8 mouse cellular contexts compared by ENCODE assay signal in the genomic region with DNA sequence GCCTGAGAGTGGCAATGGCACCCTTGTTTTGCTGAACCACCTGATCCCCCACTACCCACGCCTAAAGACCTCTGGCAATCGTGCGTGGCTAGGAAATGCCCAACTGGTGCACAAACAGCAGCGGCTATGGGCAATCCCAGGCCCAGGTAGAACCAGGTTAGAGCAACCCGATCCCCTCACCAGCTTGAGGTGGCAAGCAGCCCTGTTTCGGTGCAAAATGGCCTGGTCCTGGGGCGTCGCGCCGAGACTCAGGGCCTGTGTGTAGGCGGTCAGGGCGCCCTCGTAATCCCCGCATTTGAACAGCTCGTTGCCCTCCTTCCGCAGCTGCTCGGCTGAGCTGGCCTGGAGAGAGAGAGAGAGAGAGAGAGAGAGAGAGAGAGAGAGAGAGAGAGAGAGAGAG. TPM values are rescaled to one million over a fixed set of nuclear protein-coding genes. Genes with fewer than 3 reads are reported as not detected.
DNase-seq lines count a peak whose midpoint lies in the region; ATAC-seq lines count a peak whose summit lies in the region.

No protein-coding gene starts in this region.

- H3K4me3 ChIP-seq in hindbrain, embryonic 11.5 days (ENCODE audit: low read depth, low read length): peak overlapping the region; percentile 62
- peak overlapping the region; percentile 69 for H3K4me3 ChIP-seq in liver, embryonic 11.5 days (ENCODE audit: low read depth, low read length)

- no peak for ATAC-seq in hindbrain, embryonic 11.5 days (ENCODE audit: low FRiP score)
- no peak for ATAC-seq in liver, embryonic 11.5 days (replicated peaks; ENCODE audit: low FRiP score)
- ATAC-seq in monocyte, adult 5-6 weeks (replicated peaks; ENCODE audit: insufficient number of reproducible peaks, low FRiP score, low TSS enrichment, poor library complexity, severe bottlenecking): no peak

- H3K9ac ChIP-seq in hindbrain, embryonic 11.5 days (ENCODE audit: low read depth, low read length): peak overlapping the region; percentile 77
- H3K9ac ChIP-seq in liver, embryonic 11.5 days (ENCODE audit: low read depth, low read length): peak overlapping the region; percentile 62

- H3K4me2 ChIP-seq in hindbrain, embryonic 11.5 days (replicated peaks; ENCODE audit: low read depth, low read length): peak overlapping the region; percentile 84
- peak overlapping the region; percentile 84 for H3K4me2 ChIP-seq in liver, embryonic 11.5 days

- no peaks in the 10 kb centered on the region for H3K9me3 ChIP-seq in hindbrain, embryonic 11.5 days (ENCODE audit: control insufficient read depth, low read length)
- no peaks in the 10 kb centered on the region for H3K9me3 ChIP-seq in liver, embryonic 11.5 days (ENCODE audit: control insufficient read depth, low read length)

- H3K27me3 ChIP-seq in hindbrain, embryonic 11.5 days (ENCODE audit: control insufficient read depth, insufficient read depth, low read length): no peaks in the 10 kb centered on the region
- H3K27me3 ChIP-seq in liver, embryonic 11.5 days (replicated peaks; ENCODE audit: control insufficient read depth, insufficient read depth, low read length): no peaks in the 10 kb centered on the region

- 13% methylated on average over 15 of the region's 17 CpGs for WGBS in hindbrain, embryonic 11.5 days
- WGBS in liver, embryonic 11.5 days: 13% methylated on average over 16 of the region's 17 CpGs

- peaks cover 10% of the 10 kb centered on the region; the same call in 1 of the 2 replicates for H3K4me1 ChIP-seq in hindbrain, embryonic 11.5 days (replicated peaks; ENCODE audit: control insufficient read depth, insufficient read depth, low read length)
- peaks cover 24% of the 10 kb centered on the region for H3K4me1 ChIP-seq in liver, embryonic 11.5 days (replicated peaks; ENCODE audit: control insufficient read depth, insufficient read depth, low read length)

- H3K36me3 ChIP-seq in hindbrain, embryonic 11.5 days (ENCODE audit: control insufficient read depth, insufficient read depth, low read length): peaks cover 4% of the 10 kb centered on the region; the same call in 1 of the 2 replicates
- H3K36me3 ChIP-seq in liver, embryonic 11.5 days (ENCODE audit: control insufficient read depth, insufficient read depth, low read length): peaks cover 14% of the 10 kb centered on the region

- DNase-seq in urinary bladder, postnatal 25 days (ENCODE audit: low spot score): peak; percentile 32
- no peak for DNase-seq in urinary bladder, adult 2 months (ENCODE audit: low spot score)
- DNase-seq in embryo, embryonic 11 days: peak; percentile 53
- peak; percentile 42 for DNase-seq in hindbrain, embryonic 11.5 days (ENCODE audit: low spot score)
- no peak for DNase-seq in liver, embryonic 11.5 days (ENCODE audit: low spot score)
- peak; percentile 13 to 33 for DNase-seq in natural killer cell, adult 2 months (ENCODE audit: low spot score in 2 of 2)
- DNase-seq in urinary bladder, postnatal 10 days (ENCODE audit: low spot score): no peak

- no peak overlapping the region for H3K27ac ChIP-seq in hindbrain, embryonic 11.5 days (ENCODE audit: low read depth, low read length)
- H3K27ac ChIP-seq in liver, embryonic 11.5 days (ENCODE audit: low read depth, low read length): no peak overlapping the region

RNA-seq across cellular contexts. Expression of a gene that starts 1.4 kb away (rescaled TPM):
- 92.8 and 117 TPM in 2 replicates for polyA plus RNA-seq in urinary bladder, adult 2 months (2012; rRNA removed)
- polyA plus RNA-seq in hindbrain, embryonic 11.5 days (2014; fragmentation: Nextera tagmentation; extraction: Ambion mirVana): 23.4 and 30.4 TPM in 2 replicates
- polyA plus RNA-seq in liver, embryonic 11.5 days (2014; fragmentation: Nextera tagmentation; extraction: Ambion mirVana): 23.7 and 24.0 TPM in 2 replicates
- total RNA-seq in monocyte, adult 5-6 weeks (2017): 28.3 to 50.6 TPM (median 33.6 TPM) in 3 replicates

RNA-seq across cellular contexts. Expression of a gene that starts 3.5 kb away (rescaled TPM):
- polyA plus RNA-seq in urinary bladder, adult 2 months (2012; rRNA removed): 33.3 and 40.9 TPM in 2 replicates
- 18.4 and 25.3 TPM in 2 replicates for polyA plus RNA-seq in hindbrain, embryonic 11.5 days (2014; fragmentation: Nextera tagmentation; extraction: Ambion mirVana)
- polyA plus RNA-seq in liver, embryonic 11.5 days (2014; fragmentation: Nextera tagmentation; extraction: Ambion mirVana): 9.7 and 10.5 TPM in 2 replicates
- 0.21 to 6.1 TPM (median 1.5 TPM) in 3 replicates for total RNA-seq in monocyte, adult 5-6 weeks (2017)

RNA-seq across cellular contexts. Expression of a gene that starts 15.1 kb away (rescaled TPM):
- 21.5 and 26.5 TPM in 2 replicates for polyA plus RNA-seq in urinary bladder, adult 2 months (2012; rRNA removed)
- 10.1 and 11.7 TPM in 2 replicates for polyA plus RNA-seq in hindbrain, embryonic 11.5 days (2014; fragmentation: Nextera tagmentation; extraction: Ambion mirVana)
- 10.7 and 11.4 TPM in 2 replicates for polyA plus RNA-seq in liver, embryonic 11.5 days (2014; fragmentation: Nextera tagmentation; extraction: Ambion mirVana)
- 4.0 to 14.3 TPM (median 4.7 TPM) in 3 replicates for total RNA-seq in monocyte, adult 5-6 weeks (2017)

RNA-seq across cellular contexts. Expression of a gene that starts 31.8 kb away (rescaled TPM):
- polyA plus RNA-seq in urinary bladder, adult 2 months (2012; rRNA removed): 37.1 and 49.6 TPM in 2 replicates
- polyA plus RNA-seq in hindbrain, embryonic 11.5 days (2014; fragmentation: Nextera tagmentation; extraction: Ambion mirVana): 7.7 and 9.8 TPM in 2 replicates
- 9.4 and 12.4 TPM in 2 replicates for polyA plus RNA-seq in liver, embryonic 11.5 days (2014; fragmentation: Nextera tagmentation; extraction: Ambion mirVana)
- total RNA-seq in monocyte, adult 5-6 weeks (2017): 12.8 to 20.6 TPM (median 18.0 TPM) in 3 replicates

RNA-seq across cellular contexts. Expression of a gene that starts 45.1 kb away (rescaled TPM):
- 5.0 and 5.7 TPM in 2 replicates for polyA plus RNA-seq in urinary bladder, adult 2 months (2012; rRNA removed)
- 182 and 190 TPM in 2 replicates for polyA plus RNA-seq in hindbrain, embryonic 11.5 days (2014; fragmentation: Nextera tagmentation; extraction: Ambion mirVana)
- polyA plus RNA-seq in liver, embryonic 11.5 days (2014; fragmentation: Nextera tagmentation; extraction: Ambion mirVana): 148 and 178 TPM in 2 replicates
- total RNA-seq in monocyte, adult 5-6 weeks (2017): 6.3 to 11.8 TPM (median 7.3 TPM) in 3 replicates

Comparison
In these comparisons a context has a peak if more than half of its experiments do, and no peak if none do; other contexts are left out.
1. DNase-seq: peak in urinary bladder, postnatal 25 days (single experiment), embryo, embryonic 11 days (single experiment), hindbrain, embryonic 11.5 days (single experiment) and natural killer cell, adult 2 months (2 of 2); none in urinary bladder, adult 2 months (single experiment), liver, embryonic 11.5 days (single experiment) and urinary bladder, postnatal 10 days (single experiment).